Mouse (Mus musculus): Measurements from ENCODE around the gene Golga2.

GRCm38 (mm10) chr2:32242986-32243385, 44.2 kb upstream of the Golga2 start:
- TF ChIP-seq CTCF (IDR thresholded peaks at IDR 0.05; ENCODE audit: borderline replicate concordance, insufficient read depth, low read length) (no peak), POLR2A (IDR thresholded peaks at IDR 0.05; ENCODE audit: low read depth, low read length) (no peak)
